Mouse (Mus musculus) thymus, postnatal 14 days (tissue): ENCODE data around the gene Hlx.

ENCODE experiments used
- DNase-seq: peaks from one replicate; pipeline ENCODE4 v3.0.0; 2021

The Hlx gene

DNA sequence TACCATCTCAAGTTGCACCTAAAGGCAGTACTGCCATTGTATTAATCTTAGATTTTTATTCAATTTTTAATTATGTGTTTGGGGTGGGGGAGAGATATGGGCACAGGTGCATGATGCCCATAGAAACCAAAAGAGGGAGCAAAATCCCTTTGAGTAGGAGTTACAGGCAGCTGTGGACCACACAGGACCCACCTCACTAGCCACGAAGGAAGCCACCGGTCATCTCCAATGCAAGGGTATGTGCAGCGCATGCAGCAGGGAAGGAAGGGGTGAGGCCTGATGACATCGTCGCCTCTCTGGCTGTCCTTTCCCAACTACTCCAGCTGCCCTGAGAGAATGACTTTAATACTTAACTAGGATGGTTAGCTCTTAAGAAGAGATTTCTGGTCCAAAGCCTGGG is 18.7 kb downstream of the Hlx start:
- DNase-seq: no peak

DNA sequence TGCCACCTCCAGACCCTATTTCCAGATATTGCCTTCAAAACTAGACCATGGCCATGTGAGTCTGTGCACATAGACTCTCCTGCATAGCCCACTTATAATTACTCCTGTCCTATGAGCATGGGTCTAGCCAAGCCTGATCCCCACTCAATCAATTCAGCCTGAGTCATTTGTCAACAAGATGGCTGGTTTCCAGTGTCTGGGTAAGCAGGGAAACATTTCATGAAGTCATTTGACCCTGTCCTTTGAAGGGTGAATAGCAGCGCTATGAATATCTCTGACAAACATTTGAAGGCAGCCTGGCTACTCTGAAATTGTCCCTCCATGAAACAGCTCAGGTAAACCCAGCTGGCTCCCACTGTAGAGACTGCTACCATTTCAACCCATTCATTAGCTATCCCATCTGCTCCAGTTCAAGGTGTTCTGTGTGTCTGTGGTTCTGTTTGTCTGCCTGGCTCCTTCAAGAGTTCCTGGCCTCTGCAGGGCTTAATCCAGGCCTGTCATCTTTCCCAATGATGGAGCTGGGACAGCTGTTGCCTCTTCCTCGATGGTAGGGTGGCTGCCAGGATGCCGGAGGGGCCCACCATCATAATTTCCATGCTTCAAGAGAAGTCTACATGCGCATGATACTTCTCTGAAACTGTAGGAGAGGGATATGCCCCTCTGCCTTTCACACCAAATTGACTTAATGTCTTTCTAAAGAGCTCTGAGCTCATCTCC is 24.7 kb downstream of the Hlx start:
- no peak for DNase-seq

DNA sequence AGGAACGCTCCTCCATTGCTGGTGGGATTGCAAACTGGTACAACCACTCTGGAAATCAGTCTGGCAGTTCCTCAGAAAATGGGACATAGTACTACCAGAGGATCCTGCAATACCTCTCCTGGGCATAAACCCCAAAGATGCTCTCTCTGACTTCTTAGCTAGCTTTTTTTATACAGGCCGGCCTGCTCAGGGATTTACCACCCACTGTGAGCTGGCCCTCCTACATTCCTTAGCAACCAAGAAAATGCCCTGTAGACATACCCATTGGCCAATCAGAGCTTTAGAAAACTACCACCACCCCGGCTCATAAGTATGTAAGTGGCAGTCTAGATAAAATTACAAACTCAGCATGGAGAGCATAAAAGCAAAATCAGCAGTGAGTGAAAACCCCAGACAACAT is 27.5 kb downstream of the Hlx start:
- DNase-seq: no peak

DNA sequence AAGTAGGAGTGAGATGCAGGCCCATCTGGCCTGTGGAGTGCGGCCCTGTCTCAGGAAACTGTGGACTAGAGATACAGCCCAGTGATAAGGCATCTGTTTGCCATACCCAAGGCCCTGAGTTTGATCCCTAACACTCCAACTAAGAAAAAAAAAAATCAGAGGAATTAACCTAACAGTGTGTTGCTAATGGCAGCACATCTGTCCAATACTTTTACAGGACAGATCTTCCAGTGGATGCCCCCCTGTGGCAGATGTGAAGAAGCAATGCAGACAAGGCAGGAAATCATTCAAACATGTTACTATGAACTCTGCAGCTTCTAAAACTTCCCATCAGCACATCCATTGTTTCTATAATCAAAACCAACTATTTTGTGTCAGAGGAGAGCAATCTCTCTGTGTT is 33.1 kb downstream of the Hlx start:
- no peak for DNase-seq

DNA sequence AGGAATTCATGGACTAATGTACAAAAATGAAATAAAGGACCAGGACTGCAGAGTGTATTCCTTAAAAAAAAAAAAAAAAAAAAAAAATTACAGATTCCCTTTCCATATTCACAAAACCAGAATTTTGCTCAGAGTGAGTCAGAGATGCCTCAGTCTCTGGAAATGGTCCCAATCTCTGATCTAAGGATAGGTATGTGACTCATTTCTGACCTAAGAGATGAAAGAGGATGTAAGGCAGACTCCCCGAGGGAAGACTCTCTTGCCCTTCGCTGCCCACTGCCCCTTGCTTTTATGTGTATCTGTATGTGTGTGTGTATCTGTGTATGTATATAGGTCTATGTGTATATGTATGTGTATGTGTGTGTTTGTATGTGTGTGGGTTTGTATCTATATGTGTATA is 37.0 kb downstream of the Hlx start:
- DNase-seq: no peak

DNA sequence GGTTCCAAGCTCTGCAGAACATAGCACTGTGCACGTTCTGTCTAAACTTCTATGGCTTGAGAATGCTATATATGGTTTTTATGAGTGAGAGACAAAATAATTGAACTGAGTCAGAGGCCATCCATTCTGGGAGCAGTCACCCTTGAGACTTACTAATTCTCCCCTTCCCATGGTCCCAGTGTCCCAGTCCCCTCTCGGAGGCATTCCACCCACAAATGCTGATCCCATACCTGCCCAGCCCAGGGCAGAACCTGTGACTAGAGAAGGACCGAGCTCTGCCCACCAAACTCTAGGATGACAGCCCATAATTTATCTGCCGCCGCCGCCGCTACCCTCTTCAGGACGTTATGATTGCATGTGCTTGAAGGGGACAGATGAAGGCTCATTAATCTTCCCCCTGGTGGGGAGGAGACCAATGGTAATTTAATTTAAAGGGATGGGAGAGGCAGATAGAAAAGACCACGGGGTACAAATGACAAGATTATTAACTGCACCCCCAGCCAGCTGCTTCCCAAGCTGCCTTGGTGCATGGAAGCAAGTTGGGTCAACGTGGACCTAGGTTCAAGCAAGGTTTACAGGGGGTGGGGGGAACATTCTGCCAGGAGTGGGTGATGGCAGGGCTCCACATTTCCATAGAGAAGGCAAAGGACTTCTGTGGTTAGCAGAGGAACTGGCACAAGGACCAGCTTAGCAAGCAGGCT is 40.1 kb downstream of the Hlx start:
- DNase-seq: no peak

DNA sequence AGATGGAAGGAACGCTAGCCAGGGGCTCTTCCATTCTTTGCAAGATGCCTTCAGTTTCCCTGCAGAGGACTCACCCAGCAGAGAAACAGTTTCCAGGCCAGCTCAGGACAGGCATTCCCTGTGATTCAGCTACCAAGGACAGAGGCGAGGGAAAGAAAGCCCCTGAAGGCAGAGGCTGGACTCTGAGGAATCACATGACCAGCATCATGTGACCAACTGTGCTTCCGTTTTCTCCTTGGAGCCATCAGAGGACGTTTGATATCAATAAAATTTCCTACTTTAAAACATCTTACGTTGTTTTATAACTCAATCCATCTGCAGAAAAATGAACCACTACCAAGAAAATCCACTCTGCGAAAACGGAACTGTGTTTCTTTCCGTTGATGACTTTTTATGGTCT is 41.2 kb downstream of the Hlx start:
- DNase-seq: no peak

DNA sequence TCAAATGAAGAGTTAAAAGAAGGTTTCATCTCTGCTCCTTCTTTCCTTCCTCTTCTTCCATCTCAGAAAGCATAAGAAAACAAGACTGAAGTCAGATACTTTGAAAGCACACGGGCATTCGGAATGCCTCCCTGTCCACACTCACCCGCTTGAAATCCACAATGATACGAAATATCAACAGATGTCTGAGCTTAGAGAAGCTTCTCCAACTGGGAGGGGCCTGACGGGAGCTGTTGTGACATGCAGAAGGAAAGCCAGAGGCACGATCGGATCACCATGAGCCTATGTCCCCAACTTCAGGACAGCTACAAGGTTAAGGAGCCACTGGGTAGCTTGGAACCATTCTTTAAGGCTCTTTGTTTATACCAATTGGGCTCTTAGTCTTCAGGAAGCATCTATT is 44.4 kb downstream of the Hlx start:
- DNase-seq: no peak

DNA sequence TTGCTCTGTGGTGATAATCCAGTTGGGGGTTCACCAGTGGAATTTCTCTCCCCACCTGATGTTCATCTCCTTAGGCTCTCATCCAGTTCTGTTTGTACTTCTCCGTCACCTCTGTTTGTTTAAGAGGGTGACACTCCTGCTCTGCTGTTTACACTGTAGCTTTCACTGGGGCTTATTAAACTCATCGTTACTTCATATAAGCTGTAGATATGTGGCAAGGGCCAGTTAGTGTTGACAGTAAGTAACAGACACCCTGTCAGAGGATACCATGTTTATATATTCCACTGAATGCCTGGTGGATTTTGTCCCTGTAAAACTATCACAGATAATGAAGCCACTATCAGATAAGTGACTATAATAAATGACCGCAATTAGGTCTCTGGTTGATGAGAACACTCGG is 44.9 kb downstream of the Hlx start:
- DNase-seq: no peak

DNA sequence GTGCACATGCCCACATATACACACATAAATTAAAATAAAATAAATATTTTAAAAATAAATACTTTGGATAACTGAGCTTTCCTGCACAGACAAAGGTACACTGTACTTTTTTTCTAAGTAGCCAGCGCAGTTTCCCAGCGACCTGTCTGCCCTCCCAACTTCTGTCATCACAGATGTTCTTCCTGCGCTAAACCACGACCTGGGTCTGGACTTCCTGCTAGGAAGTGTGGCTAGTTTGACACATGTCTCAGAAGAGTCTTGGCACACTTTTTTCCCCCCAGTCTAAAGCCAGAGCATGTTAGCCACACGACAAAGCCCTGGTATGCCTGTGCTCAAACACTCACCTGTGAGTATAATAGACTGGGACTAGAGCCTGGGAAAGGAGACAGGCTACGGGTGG is 48.9 kb downstream of the Hlx start:
- no peak for DNase-seq

DNA sequence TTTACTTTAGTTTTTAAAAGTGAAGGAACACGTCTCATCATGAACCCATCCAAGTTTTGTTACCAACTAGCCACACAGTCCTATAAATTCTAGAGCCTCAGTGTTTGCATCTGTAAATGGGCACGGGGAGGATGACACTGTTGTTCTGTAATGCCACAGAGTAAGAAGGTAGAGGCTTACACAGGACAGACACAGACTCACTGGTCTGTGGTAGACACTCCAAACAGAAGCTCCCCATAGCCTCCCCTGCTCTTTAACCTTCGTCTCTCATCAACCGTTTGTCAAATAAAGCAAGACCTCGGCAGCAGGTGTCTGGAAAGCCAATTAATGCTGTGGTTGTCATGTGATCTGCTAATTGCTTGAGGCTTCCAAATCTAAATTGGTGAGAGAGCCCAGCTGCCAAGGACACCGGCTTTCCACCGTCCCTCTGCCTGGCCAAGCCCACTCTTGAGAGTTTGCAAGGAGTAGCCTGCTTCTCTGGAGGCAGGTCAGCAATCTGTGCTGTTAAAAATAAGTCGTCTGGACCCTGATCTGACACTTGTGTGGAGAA is 52.9 kb downstream of the Hlx start:
- DNase-seq: no peak

DNA sequence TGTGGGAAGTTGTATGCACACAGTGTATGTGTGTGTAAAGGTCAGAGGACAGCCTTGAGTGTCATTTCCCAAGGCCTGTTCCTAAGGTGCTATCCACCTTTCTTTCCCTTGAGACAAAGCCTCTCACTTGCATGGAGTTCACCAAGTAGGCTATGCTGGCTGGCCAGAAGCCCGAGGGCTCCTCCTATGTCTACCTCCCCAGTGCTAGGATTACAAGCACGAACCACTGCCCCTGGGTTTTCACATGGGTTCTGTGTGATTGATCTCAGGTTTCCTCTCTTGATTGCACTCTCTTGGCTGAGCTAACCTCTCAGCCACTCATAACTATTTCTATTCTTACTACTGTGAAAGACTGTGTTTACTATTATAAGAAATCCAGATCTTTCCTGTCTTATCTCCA is 54.8 kb downstream of the Hlx start:
- no peak for DNase-seq
